Mouse (Mus musculus): ENCODE measurements around the gene Pwwp2a.

The Pwwp2a gene

DNA sequence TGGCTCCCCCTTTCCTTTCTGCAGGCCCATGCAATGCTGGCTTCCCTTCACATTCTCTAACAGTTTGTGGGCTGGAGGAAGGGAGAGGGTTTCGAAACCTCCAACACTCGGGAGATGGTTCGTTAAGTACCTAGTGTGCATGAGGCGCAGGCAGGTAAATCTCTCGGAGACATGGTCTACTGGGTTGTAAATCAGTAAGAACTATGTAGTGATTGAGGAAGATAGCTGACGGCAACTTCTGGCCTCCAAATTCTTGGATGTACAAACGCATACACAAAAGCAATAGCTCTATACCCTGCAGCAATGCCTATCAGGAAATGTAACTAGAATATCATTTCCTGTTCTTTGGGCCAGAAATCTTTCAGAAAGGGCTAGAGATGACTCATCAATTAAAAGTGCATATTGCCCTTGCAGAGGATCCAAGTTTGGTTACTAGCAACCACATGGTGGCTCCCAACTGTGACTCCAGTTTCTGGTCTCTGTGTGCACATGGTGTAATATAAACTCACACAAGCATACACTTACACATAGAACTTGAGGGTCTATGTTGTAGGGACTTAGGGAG lies 47.0 kb downstream of the Pwwp2a start:
- no peak for DNase-seq

DNA sequence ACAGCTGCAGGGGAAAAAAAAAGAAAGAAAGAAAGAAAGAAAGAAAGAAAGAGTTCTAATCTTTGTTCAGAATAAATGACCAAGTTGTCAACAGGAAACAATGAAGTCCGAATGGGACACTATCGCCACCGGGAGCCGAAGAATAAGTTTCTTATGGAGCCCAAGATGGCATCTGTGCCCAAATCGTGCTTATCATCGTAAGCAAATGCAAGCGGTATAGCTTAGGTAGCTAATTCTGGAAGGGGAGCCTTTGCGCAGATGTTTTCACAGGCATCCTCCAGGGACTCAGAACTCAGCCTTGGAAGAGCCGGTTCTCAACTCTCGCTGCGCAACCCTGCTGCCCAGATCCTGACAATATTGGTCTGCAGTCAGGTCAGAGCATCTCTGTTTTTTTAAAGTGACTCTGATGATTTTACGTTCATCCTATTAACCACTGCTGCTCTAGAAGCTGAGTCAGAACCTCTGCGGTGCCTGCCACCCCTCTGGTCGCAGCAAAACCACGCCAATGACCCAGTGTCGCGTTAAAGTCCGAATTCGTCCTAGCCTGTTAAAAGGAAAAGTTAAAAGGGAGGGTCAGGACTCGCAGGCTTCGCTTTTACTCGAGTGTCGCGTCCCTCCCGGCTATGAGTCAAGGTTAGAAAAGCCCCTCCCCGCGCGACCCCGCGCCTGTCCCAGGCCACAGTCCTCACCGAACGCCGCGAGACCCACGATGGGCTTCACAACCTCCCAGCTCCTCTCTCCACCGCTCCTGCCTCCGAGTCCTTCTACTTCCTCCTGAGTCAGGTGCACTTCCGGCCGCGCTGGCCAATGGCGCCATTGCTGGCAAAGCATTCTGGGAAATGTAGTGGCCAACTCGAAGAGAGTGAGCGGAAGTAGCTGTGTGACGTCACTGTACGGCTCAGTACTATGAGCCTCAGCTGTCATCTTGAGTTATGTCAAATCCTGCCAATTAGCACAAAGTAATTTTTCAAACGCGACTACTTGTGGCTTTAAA lies 65.7 kb downstream of the Pwwp2a start, which contains the start of gene Ttc1:
Gene Ttc1, minus strand, starts transcription at position 776 of the 994 bp plus-strand sequence.
- DNase-seq: peak; percentile 97 to 98

DNA sequence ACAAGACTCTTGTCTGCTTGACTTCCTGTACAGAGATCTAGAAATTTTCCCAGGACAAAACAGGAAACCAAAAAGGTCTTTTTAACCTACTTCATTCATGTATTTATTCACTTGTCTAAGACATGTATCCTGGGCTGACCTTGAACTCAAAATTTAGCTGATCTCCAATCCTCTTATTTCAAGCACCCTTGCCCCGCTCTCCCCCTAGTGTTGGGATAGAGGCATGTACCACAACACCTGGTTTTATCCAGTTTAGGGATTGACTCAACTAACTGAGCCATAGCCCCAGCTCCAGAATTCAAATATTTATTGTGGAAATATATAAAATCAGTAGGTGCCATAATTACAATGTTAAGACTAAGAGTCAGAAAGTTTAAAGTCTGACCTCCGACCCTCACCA lies 69.7 kb downstream of the Pwwp2a start:
- DNase-seq: no peak

DNA sequence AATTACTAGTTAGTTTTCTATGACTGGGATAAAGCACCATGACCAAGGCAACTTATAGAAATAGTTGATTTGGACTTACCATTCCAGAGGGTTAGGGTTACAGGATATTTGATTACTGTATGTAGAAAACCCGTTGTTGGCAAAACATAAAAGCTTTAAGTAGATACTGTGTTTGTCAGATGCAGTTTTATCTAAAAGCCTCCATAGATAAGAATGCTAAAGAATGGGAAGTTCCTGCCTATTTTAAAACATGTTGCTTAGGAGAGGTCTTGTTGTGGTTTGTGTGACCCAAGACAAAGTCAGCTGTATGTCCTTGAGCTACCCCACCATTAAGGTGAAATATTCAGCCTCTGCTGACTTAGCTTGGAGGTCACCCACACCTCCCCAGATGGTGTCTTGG lies 72.8 kb downstream of the Pwwp2a start:
- DNase-seq: no peak

DNA sequence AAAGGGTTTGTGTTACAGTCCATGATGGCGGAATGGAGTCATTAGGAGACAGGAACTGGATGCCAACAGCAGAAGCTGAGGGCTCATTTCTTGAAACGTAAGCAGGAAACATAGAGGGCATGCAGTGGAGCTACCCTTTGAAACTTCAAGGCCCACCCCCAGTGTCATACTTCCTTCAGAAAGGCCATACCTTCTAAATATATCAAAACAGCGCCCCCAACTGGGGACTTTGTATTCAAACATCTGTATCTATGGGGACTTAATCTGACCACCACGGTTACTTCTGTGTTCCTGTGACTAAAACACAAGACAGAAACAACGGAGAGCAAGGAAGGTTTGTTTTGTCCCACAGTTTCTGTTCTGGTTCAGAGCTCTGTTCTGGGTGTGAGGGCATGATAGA lies 73.6 kb downstream of the Pwwp2a start:
- DNase-seq: no peak

DNA sequence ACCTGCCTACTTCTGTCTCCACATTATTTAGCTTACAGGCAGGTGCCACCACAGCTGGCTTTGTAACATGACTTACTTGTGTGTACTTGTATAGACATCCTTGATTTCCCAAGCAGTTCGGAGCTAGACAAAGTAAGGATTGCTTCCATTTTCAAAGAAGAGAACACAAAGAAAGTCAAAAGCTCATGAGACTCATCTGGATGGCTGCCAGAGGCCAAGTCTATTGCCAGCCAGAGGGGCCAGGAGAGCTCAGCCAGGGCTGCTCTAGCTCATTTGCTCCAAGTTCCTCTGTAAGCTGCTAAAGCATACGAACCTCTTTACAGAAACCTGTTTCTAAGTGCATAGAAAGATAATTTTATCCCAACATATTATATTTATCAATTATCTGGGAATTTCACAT lies 76.6 kb downstream of the Pwwp2a start:
- no peak for DNase-seq

DNA sequence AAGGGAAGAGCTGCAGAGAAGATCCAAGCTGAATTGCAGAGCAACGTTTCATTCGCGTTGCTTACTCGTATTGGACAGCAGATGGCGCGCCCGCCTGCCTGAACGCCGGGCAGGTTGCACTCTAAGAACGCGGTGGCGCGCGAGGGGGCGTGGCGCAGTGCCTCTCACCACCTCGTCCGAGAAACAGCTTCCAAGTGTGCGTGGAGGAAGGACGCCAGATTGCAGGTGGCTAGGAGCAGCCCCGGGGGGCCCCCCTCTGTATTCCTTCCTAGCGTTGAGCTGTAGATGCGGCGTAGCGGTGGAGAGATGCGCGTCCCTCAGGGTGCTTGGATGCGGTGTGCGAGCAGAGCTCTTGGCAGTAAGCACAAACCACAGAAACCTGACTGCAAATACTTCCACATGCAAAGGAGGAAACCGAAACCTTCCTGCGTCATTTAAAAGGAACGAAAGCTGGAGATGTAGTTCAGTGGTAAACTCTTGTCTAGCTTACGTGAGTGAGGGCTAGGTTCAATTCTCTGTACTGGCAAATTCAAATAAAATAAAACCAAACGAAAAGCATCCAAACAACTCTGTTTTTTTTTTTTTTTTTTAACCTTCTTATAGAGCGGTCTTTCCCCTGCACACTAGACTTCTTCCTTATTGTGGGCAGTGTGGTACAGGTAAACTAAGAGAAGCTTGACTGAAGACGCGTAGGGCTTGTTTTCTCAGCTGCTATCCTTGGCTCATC lies 85.3 kb downstream of the Pwwp2a start:
- DNase-seq: peak; percentile 80 to 86

DNA sequence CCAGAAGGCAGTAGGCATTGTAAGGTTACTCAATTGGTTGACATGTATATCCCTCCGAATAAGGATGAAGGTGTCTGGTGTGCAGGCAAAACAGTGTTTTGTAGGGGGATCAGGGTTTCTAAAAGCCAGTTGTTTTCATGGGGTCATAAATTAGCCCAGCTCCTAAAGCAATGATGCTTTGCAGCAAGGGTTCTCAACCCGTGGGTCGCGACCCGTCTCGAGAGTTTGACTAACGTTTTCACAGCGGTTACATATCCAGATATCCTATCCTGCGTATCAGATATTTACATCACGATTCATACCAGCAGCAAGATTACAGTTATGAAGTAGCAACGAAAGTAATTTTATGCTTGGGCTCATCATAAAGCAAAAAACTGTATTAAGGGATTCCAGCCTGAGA lies 86.0 kb downstream of the Pwwp2a start:
- no peak for DNase-seq

DNA sequence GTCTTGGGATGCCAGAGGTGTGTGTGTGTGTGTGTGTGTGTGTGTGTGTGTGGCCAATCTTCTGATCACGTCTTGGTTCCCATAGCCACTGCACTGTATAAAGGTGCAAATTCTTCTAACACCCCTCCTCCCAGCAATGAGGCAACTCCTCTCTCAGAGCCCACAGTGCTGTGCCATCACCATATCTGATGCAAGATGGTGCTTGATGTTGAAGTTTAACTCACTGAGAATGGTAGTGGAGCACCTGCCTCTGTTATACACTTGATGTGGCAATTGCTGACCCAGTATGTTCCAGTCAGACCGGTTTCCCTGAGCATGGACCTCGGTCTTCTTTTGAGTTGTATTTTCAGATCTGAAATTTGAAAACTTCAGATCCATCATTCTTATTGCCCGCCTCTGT lies 88.3 kb downstream of the Pwwp2a start:
- no peak for DNase-seq

All from cerebellum, postnatal 25 days (tissue).